Mouse (Mus musculus) erythroblast, embryonic 14.5 days (primary cell): ENCODE results near the gene Rab3a. TPM values are rescaled to one million over a fixed set of nuclear protein-coding genes. Genes with fewer than 3 reads are reported as not detected.
A peak's percentile ranks its signal among the peaks of the same experiment; 100 is the strongest.

ENCODE experiments used
- H3K27me3 ChIP-seq: 2 replicates; pipeline ENCODE4 v1.6.1; 2012; ENCODE audit warnings: inconsistent platforms; ENCODE audit not compliant: control insufficient read depth
- H3K36me3 ChIP-seq: 2 replicates; pipeline ENCODE4 v1.6.1; 2012; ENCODE audit warnings: mild to moderate bottlenecking, inconsistent platforms; ENCODE audit not compliant: control insufficient read depth
- H3K4me1 ChIP-seq: 2 replicates; pipeline ENCODE4 v1.6.1; 2012; ENCODE audit warnings: inconsistent platforms; ENCODE audit not compliant: control insufficient read depth
- H3K4me3 ChIP-seq: replicated peaks from 2 replicates; pipeline ENCODE3; 2012; ENCODE audit warnings: moderate library complexity, mild to moderate bottlenecking, inconsistent platforms
- H3K9me3 ChIP-seq: 2 replicates; pipeline ENCODE4 v1.6.1; 2012; ENCODE audit warnings: low read length, inconsistent platforms, mixed read lengths; ENCODE audit not compliant: control insufficient read depth
- GATA1 ChIP-seq: IDR thresholded peaks from 2 replicates; pipeline ENCODE4 v1.6.1; 2012; ENCODE audit warnings: low read length, inconsistent platforms, mixed read lengths
- TAL1 ChIP-seq: IDR thresholded peaks from 3 replicates; pipeline ENCODE4 v1.6.1; 2012; ENCODE audit warnings: low read length, inconsistent platforms, mixed read lengths
- polyA plus RNA-seq: library from polyadenylated mRNA; stranded (reverse); fragments of >175 nt; gene quantifications from 2 replicates; pipeline ENCODE4 v1.2.3, GENCODE M21; 2012

The Rab3a gene
- polyA plus RNA-seq, 1 experiment: 0.30 TPM

- H3K36me3 ChIP-seq: no peaks in the 10 kb centered on the region
- H3K4me3 ChIP-seq: no peak overlapping the region
- no peaks in the 10 kb centered on the region for H3K9me3 ChIP-seq
- peaks cover 6% of the 10 kb centered on the region for H3K4me1 ChIP-seq
- peaks cover 10% of the 10 kb centered on the region for H3K27me3 ChIP-seq
- no peak for TF ChIP-seq TAL1
- no peak for TF ChIP-seq GATA1
Measured at GRCm38 (mm10) chr8:70719796-70720270, 34.6 kb upstream of the Rab3a start.

- no peaks in the 10 kb centered on the region for H3K9me3 ChIP-seq
- no peaks in the 10 kb centered on the region for H3K36me3 ChIP-seq
- peaks cover 10% of the 10 kb centered on the region for H3K27me3 ChIP-seq
- H3K4me3 ChIP-seq: no peak overlapping the region
- H3K4me1 ChIP-seq: peaks cover 6% of the 10 kb centered on the region
- TF ChIP-seq TAL1: no peak
- TF ChIP-seq GATA1: no peak
Measured at GRCm38 (mm10) chr8:70720739-70721138, 33.7 kb upstream of the Rab3a start.

- no peak for TF ChIP-seq GATA1
- peaks cover 12% of the 10 kb centered on the region for H3K27me3 ChIP-seq
Measured at GRCm38 (mm10) chr8:70721601-70722000, 32.9 kb upstream of the Rab3a start.

GRCm38 (mm10) chr8:70723486-70724210, 30.8 kb upstream of the Rab3a start, which contains the start of gene Pde4c:
Gene Pde4c (plus strand): TSS chr8:70723720.
- Histone ChIP-seq H3K36me3 (no peaks in the 10 kb centered on the region), H3K4me3 (peak within 1 kb of the TSS; percentile 34), H3K9me3 (no peaks in the 10 kb centered on the region), H3K4me1 (peaks cover 2% of the 10 kb centered on the region), H3K27me3 (peaks cover 27% of the 10 kb centered on the region)
- no peak for TF ChIP-seq TAL1
- no peak for TF ChIP-seq GATA1

More at GRCm38 (mm10) chr8:70721601-70722000, 32.9 kb upstream of the Rab3a start:
- no peaks in the 10 kb centered on the region for H3K9me3 ChIP-seq
- H3K4me3 ChIP-seq: no peak overlapping the region
- H3K36me3 ChIP-seq: no peaks in the 10 kb centered on the region
- peaks cover 6% of the 10 kb centered on the region for H3K4me1 ChIP-seq

- no peaks in the 10 kb centered on the region for H3K36me3 ChIP-seq
- peak overlapping the region; percentile 10 for H3K4me3 ChIP-seq
- H3K9me3 ChIP-seq: no peaks in the 10 kb centered on the region
- peaks cover 32% of the 10 kb centered on the region for H3K27me3 ChIP-seq
- TF ChIP-seq TAL1: no peak
- no peak for TF ChIP-seq GATA1
- peaks cover 2% of the 10 kb centered on the region for H3K4me1 ChIP-seq
Measured at GRCm38 (mm10) chr8:70724216-70724615, 30.3 kb upstream of the Rab3a start.

GRCm38 (mm10) chr8:70725792-70726447, 28.6 kb upstream of the Rab3a start:
- Histone ChIP-seq H3K4me3 (no peak overlapping the region), H3K36me3 (no peaks in the 10 kb centered on the region), H3K27me3 (peaks cover 39% of the 10 kb centered on the region), H3K4me1 (peaks cover 7% of the 10 kb centered on the region), H3K9me3 (no peaks in the 10 kb centered on the region)
- TF ChIP-seq GATA1 (no peak), TAL1 (no peak)

GRCm38 (mm10) chr8:70726721-70727120, 27.8 kb upstream of the Rab3a start:
- no peak for TF ChIP-seq GATA1
- no peak for TF ChIP-seq TAL1
- Histone ChIP-seq H3K9me3 (no peaks in the 10 kb centered on the region), H3K36me3 (no peaks in the 10 kb centered on the region), H3K27me3 (peaks cover 44% of the 10 kb centered on the region), H3K4me1 (peaks cover 7% of the 10 kb centered on the region), H3K4me3 (no peak overlapping the region)

GRCm38 (mm10) chr8:70729808-70730475, 24.5 kb upstream of the Rab3a start:
- no peaks in the 10 kb centered on the region for H3K36me3 ChIP-seq

GRCm38 (mm10) chr8:70730956-70731355, 23.5 kb upstream of the Rab3a start:
- Histone ChIP-seq H3K27me3 (peaks cover 54% of the 10 kb centered on the region), H3K4me1 (peaks cover 7% of the 10 kb centered on the region), H3K9me3 (no peaks in the 10 kb centered on the region), H3K36me3 (no peaks in the 10 kb centered on the region), H3K4me3 (no peak overlapping the region)
- no peak for TF ChIP-seq TAL1
- no peak for TF ChIP-seq GATA1

More at GRCm38 (mm10) chr8:70729808-70730475, 24.5 kb upstream of the Rab3a start:
- Histone ChIP-seq H3K9me3 (no peaks in the 10 kb centered on the region), H3K27me3 (peaks cover 51% of the 10 kb centered on the region), H3K4me1 (peaks cover 7% of the 10 kb centered on the region), H3K4me3 (peak overlapping the region; percentile 23)
- TF ChIP-seq TAL1: no peak
- no peak for TF ChIP-seq GATA1
